Mouse (Mus musculus): ENCODE measurements at regions not wholly inside any gene's neighbourhood (a gene's known extent, or its start where the extent isn't known, plus 50 kb on each side); places are given as distances from the start of the nearest gene placed in this dataset.

GRCm38 (mm10) chr1:119321799-119322198 lies 100.2 kb downstream of the Inhbb start:
- TF ChIP-seq CTCF (IDR thresholded peaks at IDR 0.05; ENCODE audit: low read depth) (no peak), EP300 (IDR thresholded peaks at IDR 0.05; ENCODE audit: low read depth) (no peak)

Measured in heart, postnatal 0 days (tissue).